Comparison of ENCODE assay signal across 21 mouse cellular contexts in genomic region chr4:58268897-58269542, GRCm38 (mm10). TPM values are rescaled to one million over a fixed set of nuclear protein-coding genes. Genes with fewer than 3 reads are reported as not detected.
"Had no signal": no experiment of that assay in that cellular context is flagged by ENCODE, and none has a peak within 500 bp of the region (broad histone marks: within the 10 kb centered on the region; RNA-seq: fewer than 3 reads in every experiment).

No protein-coding gene starts in this region.

- H3K4me2 ChIP-seq: kidney, embryonic 15.5 days; limb, embryonic 12.5 days; limb, embryonic 15.5 days; liver, embryonic 13.5 days; midbrain, embryonic 11.5 days; neural tube, embryonic 13.5 days had no signal

- H3K9ac ChIP-seq: kidney, embryonic 15.5 days; limb, embryonic 12.5 days; limb, embryonic 15.5 days; liver, embryonic 13.5 days; neural tube, embryonic 13.5 days had no signal

- H3K36me3 ChIP-seq: kidney, embryonic 15.5 days; limb, embryonic 12.5 days; limb, embryonic 15.5 days; liver, embryonic 13.5 days; neural tube, embryonic 13.5 days had no signal

- H3K9me3 ChIP-seq: kidney, embryonic 15.5 days; limb, embryonic 12.5 days; limb, embryonic 15.5 days; liver, embryonic 13.5 days; neural tube, embryonic 13.5 days had no signal

- H3K4me1 ChIP-seq: kidney, embryonic 15.5 days; liver, embryonic 13.5 days; neural tube, embryonic 13.5 days had no signal

- H3K4me3 ChIP-seq: kidney, embryonic 15.5 days; left cerebral cortex, adult 2 months; limb, embryonic 12.5 days; limb, embryonic 15.5 days; liver, embryonic 13.5 days; neural tube, embryonic 13.5 days had no signal

- H3K27ac ChIP-seq: kidney, embryonic 15.5 days; left cerebral cortex, adult 2 months; limb, embryonic 12.5 days; limb, embryonic 15.5 days; liver, embryonic 13.5 days; neural tube, embryonic 13.5 days had no signal

- DNase-seq: kidney, adult 8-10 months; kidney, postnatal 10 days; kidney, postnatal 36 days; layer of hippocampus, postnatal 36 days; liver, embryonic 13.5 days; lung, adult 2 months; lung, postnatal 14 days; lung, postnatal 4 days; midbrain, embryonic 14.5 days; retina, postnatal 1 day; right cerebral cortex, postnatal 25 days; spleen, adult 18-20 months; thymus, postnatal 36 days had no signal

- H3K27me3 ChIP-seq: kidney, embryonic 15.5 days; limb, embryonic 12.5 days; limb, embryonic 15.5 days; liver, embryonic 13.5 days; neural tube, embryonic 13.5 days had no signal

RNA-seq across cellular contexts. Expression of gene Musk, which starts 16.7 kb away (rescaled TPM):
- total RNA-seq: megakaryocyte-erythroid progenitor cell, adult 5-6 weeks; neutrophil, adult 5-6 weeks had no signal
- polyA plus RNA-seq: midbrain, embryonic 11.5 days; midbrain, embryonic 14.5 days had no signal
